Mouse (Mus musculus) liver, adult 2 months (tissue): ENCODE data around the gene Gimd1. TPM values are rescaled to one million over a fixed set of nuclear protein-coding genes. Genes with fewer than 3 reads are reported as not detected.
A peak's percentile ranks its signal among the peaks of the same experiment; 100 is the strongest.

ENCODE experiments used
- DNase-seq: peaks from one replicate; pipeline ENCODE4 v3.0.0-alpha.2; 2011; ENCODE audit warnings: low read depth, low spot score; ENCODE audit errors: extremely low read depth
- H3K27ac ChIP-seq: fragments of 200-500 bp; replicated peaks from 2 replicates; pipeline ENCODE4 v1.5.1; 2012; ENCODE audit warnings: low read depth, mild to moderate bottlenecking, control low read depth, inconsistent platforms, low read length; ENCODE audit not compliant: insufficient read depth
- H3K27me3 ChIP-seq: fragments of 200-500 bp; 2 replicates; pipeline ENCODE4 v1.6.1; 2012; ENCODE audit warnings: mild to moderate bottlenecking, moderate library complexity, low read length, inconsistent platforms; ENCODE audit not compliant: control insufficient read depth, insufficient read depth
- H3K36me3 ChIP-seq: fragments of 200-500 bp; 2 replicates; pipeline ENCODE4 v1.6.1; 2012; ENCODE audit warnings: low read length, inconsistent platforms; ENCODE audit not compliant: control insufficient read depth, insufficient read depth
- H3K4me1 ChIP-seq: fragments of 200-500 bp; 2 replicates; pipeline ENCODE4 v1.6.1; 2011; ENCODE audit warnings: low read length; ENCODE audit not compliant: control insufficient read depth, insufficient read depth
- H3K4me3 ChIP-seq: fragments of 200-500 bp; 2 replicates; pipeline ENCODE4 v1.5.1; 2011; ENCODE audit warnings: low read depth, mild to moderate bottlenecking, control low read depth, low read length, moderate library complexity; ENCODE audit not compliant: insufficient read depth
- H3K79me2 ChIP-seq: fragments of 200-500 bp; 2 replicates; pipeline ENCODE4 v1.6.1; 2012; ENCODE audit warnings: inconsistent platforms, mild to moderate bottlenecking, low read length, moderate library complexity; ENCODE audit not compliant: control insufficient read depth, insufficient read depth
- H3K9ac ChIP-seq: fragments of 200-500 bp; 2 replicates; pipeline ENCODE4 v1.6.1; 2012; ENCODE audit warnings: low read depth, mild to moderate bottlenecking, control low read depth, inconsistent platforms, low read length
- CTCF ChIP-seq: fragments of 200-500 bp; IDR thresholded peaks from 2 replicates; pipeline ENCODE4 v1.5.1; 2011; ENCODE audit warnings: low read depth, low read length, control low read depth
- POLR2A ChIP-seq: fragments of 200-500 bp; IDR thresholded peaks from 2 replicates; pipeline ENCODE4 v1.6.1; 2011; ENCODE audit warnings: low read length, control low read depth; ENCODE audit not compliant: insufficient read depth; ENCODE audit errors: extremely low read depth
- WGBS: fragments of 180-500 bp; shearing (Covaris S2); methylation state at CpG from one replicate; pipeline ENCODE4 v1.1.7; 2018; 5-methylcytosine and 5-hydroxymethylcytosine counted together
- polyA plus RNA-seq: library from polyadenylated mRNA; depleted of rRNA; stranded (reverse); fragments of >200 nt; gene quantifications from 2 replicates; pipeline ENCODE4 v1.2.3, GENCODE M21; 2012; rRNA removed
- total RNA-seq: library from RNA; depleted of rRNA; stranded (reverse); fragments of >200 nt; gene quantifications from 2 replicates; pipeline ENCODE4 v1.2.3, GENCODE M21; 2014; rRNA removed

Gimd1 gene
- total RNA-seq = 5.3 and 9.1 TPM in 2 replicates
- polyA plus RNA-seq = 2.2 and 3.6 TPM in 2 replicates

DNA sequence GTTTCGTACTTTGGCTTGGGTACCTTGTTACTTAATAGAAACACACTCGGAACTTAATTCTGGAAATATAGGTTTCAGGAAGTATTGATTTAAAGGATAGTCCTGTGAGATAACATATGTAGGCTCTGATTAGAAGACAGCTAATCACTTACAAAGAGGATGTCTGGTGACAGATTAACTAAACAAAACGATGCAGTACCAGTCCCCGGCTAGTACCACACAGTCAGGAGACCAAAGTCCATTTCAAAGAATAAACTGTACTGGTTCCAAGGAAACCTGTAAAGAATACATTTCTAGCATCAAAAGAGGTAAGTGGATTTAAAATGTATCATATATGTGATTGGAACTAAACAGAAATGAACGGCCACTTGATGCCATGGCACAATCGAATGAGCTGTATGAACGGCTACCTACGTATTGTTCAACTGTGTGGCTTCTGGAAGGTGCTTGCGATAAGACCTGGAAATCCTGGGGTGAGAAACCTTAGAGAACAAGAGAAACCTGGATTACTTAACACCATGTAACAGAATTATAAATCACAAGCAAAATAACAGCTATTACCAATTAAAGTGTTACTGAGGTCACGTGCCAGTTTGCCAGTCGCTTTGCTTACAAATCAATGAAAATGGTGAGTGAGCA, at the start of gene Gimd1:
Gene Gimd1 (plus strand): TSS at position 220 of the 639 bp plus-strand sequence.
- no peaks in the 10 kb centered on the region for H3K4me1 ChIP-seq
- no peaks in the 10 kb centered on the region for H3K36me3 ChIP-seq
- H3K9ac ChIP-seq = 0 out of 2 replicates have a peak within 1 kb of the TSS, but pooled peaks have one; percentile 54
- H3K4me3 ChIP-seq = peak within 1 kb of the TSS; percentile 55
- no peak for TF ChIP-seq POLR2A
- no peak for TF ChIP-seq CTCF
- 0 out of 2 replicates have a peak within 1 kb of the TSS, but pooled peaks have one; percentile 36 for H3K27ac ChIP-seq
- peak; percentile 81 for DNase-seq
- no peaks in the 10 kb centered on the region for H3K27me3 ChIP-seq
- H3K79me2 ChIP-seq = peaks cover 2% of the 10 kb centered on the region; the same call in 1 of the 2 replicates
- WGBS = 20% methylated on average over 11 of the region's 11 CpGs

DNA sequence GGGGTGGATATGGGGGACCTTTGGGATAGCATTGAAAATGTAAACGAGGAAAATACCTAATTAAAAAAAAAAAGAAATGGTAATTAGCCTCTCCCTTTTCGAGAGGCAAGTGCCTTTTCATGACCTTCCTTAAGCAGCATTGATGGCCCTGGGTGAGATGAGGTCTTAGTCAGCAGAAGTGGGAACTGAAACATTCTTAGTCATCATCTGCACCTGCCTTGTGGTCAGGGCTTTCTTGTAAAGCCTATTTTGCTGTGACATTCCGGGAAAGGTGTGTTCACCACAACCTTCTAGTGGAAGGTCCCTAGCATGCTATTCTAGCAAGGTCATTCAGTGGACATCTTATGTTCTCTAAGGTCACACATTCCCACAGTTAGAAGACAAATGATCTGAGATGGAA, 48.4 kb upstream of the Gimd1 start:
- no peak for DNase-seq
- no peaks in the 10 kb centered on the region for H3K4me1 ChIP-seq
- H3K4me3 ChIP-seq = no peak overlapping the region
- H3K27me3 ChIP-seq = no peaks in the 10 kb centered on the region
- H3K36me3 ChIP-seq = no peaks in the 10 kb centered on the region
- no peak overlapping the region for H3K9ac ChIP-seq
- no peak for TF ChIP-seq POLR2A
- no peak for TF ChIP-seq CTCF
- no peaks in the 10 kb centered on the region for H3K79me2 ChIP-seq
- H3K27ac ChIP-seq = no peak overlapping the region
- 73% methylated on average over 3 of the region's 3 CpGs for WGBS

DNA sequence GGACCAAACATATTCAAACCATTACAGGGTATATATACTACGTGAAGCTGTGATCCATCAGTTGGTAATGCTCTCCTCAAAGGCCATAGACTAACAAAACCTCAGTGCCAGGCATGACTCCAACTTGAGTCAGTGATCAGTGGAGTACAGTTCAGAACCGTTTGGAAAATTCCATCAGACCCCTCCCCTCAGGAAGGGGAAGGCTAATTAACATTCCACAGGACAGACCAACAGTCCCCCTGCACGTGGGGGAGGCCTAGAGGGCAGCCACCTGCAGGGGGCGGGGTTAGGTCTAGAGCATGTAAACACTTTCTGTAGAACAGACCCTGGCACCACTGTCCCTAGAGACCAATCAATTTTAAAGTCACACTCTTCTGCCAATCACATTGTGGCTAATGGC, 47.3 kb upstream of the Gimd1 start:
- Histone ChIP-seq H3K36me3 (no peaks in the 10 kb centered on the region), H3K79me2 (no peaks in the 10 kb centered on the region), H3K27ac (no peak overlapping the region), H3K27me3 (no peaks in the 10 kb centered on the region), H3K4me1 (no peaks in the 10 kb centered on the region), H3K9ac (no peak overlapping the region), H3K4me3 (no peak overlapping the region)
- TF ChIP-seq CTCF = no peak
- TF ChIP-seq POLR2A = no peak
- DNase-seq = no peak
- 65% methylated on average over 4 of the region's 4 CpGs for WGBS

DNA sequence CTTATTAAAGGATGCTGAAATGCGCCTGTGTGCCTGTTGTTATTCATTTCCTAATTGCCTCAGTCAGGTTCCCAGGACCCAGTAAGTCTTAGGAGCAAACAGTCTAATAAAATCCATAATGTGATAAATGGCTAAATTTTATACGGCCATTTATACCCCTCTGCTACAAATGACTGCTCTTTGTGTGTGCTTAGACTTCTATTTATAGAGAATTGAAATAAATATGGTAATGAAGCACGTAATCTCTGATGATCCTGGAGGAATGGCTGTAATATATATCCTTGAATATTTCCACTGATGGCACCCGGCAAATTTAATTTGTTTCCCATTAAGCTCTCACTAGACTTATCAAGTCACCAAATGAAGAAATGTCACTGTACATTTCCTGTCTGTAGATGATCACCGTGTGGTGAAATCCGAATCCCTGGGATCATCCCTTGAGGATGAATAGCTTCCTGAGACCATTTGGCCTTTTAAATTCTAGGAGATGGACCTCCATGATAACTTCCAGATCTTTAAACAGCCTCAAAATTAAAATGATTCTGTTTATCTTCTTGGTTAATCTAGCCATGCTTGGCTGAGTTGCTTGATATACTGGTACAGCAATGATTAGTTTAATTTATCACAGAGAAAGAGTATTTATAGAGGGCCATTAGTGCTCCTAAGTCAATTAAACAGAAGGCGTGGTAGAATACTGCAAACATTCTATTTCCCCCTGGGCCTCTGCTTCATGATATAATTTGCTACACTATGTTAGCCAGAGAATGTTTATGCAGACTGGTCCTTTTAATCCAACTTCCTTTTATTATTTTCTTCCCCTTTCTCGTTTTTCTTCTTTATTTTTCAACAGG, 44.3 kb upstream of the Gimd1 start:
- no peak for DNase-seq
- Histone ChIP-seq H3K79me2 (no peaks in the 10 kb centered on the region), H3K27me3 (no peaks in the 10 kb centered on the region), H3K4me3 (no peak overlapping the region), H3K9ac (no peak overlapping the region), H3K36me3 (no peaks in the 10 kb centered on the region), H3K27ac (no peak overlapping the region), H3K4me1 (no peaks in the 10 kb centered on the region)
- no peak for TF ChIP-seq CTCF
- TF ChIP-seq POLR2A = no peak
- 78% methylated on average over 8 of the region's 8 CpGs for WGBS

DNA sequence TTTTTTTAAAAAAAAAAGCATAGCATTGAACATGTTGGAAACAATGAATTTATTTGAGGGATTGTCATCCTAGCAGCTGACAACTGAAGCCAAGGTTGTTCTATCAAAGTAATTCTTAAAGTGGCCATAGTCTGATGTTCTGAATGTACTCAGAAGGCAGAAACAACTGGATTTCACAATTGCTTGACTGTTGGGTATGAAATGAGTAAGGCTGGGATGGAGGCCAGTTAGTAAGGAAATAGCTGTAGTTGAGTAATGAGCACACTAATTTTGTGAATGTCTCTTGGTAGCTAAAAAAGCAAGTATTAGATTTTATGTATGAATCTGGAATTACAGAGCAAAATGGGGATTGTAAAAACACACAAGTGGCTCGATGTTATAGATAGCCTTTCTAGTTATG, 41.5 kb upstream of the Gimd1 start:
- Histone ChIP-seq H3K4me3 (no peak overlapping the region), H3K4me1 (no peaks in the 10 kb centered on the region), H3K36me3 (no peaks in the 10 kb centered on the region), H3K27me3 (no peaks in the 10 kb centered on the region), H3K79me2 (no peaks in the 10 kb centered on the region), H3K27ac (no peak overlapping the region), H3K9ac (no peak overlapping the region)
- no peak for DNase-seq
- 81% methylated on average over 1 of the region's 1 CpGs for WGBS
- TF ChIP-seq CTCF (no peak), POLR2A (no peak)
